Mouse (Mus musculus) heart, postnatal 10 days (tissue): ENCODE measurements around the gene Tuft1. TPM values are rescaled to one million over a fixed set of nuclear protein-coding genes. Genes with fewer than 3 reads are reported as not detected.
A peak's percentile ranks its signal among the peaks of the same experiment; 100 is the strongest.
"Not testable (repeated sequence)": the region's sequence is repeated elsewhere in the genome, so short reads cannot be mapped to it uniquely, and the experiment has no call there.

ENCODE experiments used
- DNase-seq, 2 experiments: peaks; one replicate each; pipeline ENCODE4 v3.0.0; 2021
- intact Hi-C: fragments of 180-260 bp; cut with DNase I; formaldehyde crosslinking; loops from one replicate; pipeline ENCODE4 v1.15.1; 2025
- total RNA-seq, 2 experiments: library from RNA; stranded (reverse); gene quantifications; 2 replicates each; pipeline ENCODE4 v1.2.3; 2021

Gene Tuft1
- total RNA-seq: 1 to 10 TPM; 3.2 to 3.3 TPM

DNA sequence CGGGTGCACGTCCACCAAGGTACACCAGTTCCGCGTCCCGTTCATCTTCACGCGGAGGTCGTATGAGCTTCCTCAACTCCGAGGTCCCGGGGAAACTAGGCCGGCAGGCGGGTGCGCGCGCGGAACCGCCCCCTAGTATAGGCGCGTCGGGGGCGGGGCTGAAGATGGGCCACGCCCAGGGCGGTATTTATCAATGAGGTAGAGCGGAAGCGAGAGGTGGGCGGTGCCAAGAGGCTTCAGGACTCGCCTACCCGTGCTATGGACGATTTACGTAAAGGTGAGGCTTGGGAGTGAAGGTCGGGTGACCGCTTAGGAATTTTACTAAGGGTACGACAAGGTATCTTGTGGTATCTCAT is at the start of gene Tuft1:
TSS of gene Tuft1 (minus strand) at position 133 of the 356 bp plus-strand sequence.
- peak; percentile 58 to 71 for DNase-seq
- intact Hi-C loops: loop anchor here (10.0 kb wide), 1 partner anchor 96 kb away; no protein-coding TSS in a partner anchor

DNA sequence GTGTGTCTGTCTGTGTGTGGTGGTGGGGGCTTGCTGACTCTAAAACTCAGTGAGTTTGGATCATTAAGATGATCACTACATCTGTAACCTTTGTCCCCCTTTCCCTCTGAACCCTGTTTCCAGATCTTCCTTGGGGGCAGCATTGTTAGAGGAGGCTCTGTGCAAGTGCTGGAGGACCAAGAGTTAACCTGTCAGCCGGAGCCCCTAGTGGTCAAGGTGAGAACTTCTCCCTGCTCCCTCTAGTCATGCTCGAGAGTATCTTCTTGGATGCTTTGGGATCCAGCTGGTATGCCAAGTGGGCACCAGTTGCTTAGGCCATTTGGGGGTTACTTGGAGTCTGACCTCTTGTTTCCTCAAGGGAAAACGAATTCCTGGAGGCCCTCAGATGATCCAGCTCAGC is 44.7 kb upstream of the Tuft1 start:
- intact Hi-C loops: not testable (repeated sequence)
- peak in 1 of 2 experiments; percentile 27 for DNase-seq

DNA sequence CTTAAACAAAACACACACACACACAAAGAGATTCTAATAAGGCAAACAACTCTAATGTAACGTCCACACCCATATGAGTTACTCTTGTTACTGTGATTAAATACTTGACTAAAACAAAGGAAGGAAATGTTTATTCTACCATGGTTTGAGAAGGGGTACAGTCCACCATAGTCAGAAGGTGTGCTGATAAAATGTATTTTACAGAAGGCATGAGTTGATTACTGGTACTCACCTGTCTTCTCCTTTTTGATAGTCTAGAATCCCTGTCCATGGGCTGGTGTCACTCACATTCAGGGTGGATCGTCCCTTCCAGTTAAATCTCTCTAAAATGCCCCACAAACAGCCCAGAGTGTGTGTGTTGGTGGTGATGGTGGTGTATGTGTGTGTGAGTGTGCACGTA is 44.2 kb upstream of the Tuft1 start:
- intact Hi-C loops: no loop called here
- no peak for DNase-seq

DNA sequence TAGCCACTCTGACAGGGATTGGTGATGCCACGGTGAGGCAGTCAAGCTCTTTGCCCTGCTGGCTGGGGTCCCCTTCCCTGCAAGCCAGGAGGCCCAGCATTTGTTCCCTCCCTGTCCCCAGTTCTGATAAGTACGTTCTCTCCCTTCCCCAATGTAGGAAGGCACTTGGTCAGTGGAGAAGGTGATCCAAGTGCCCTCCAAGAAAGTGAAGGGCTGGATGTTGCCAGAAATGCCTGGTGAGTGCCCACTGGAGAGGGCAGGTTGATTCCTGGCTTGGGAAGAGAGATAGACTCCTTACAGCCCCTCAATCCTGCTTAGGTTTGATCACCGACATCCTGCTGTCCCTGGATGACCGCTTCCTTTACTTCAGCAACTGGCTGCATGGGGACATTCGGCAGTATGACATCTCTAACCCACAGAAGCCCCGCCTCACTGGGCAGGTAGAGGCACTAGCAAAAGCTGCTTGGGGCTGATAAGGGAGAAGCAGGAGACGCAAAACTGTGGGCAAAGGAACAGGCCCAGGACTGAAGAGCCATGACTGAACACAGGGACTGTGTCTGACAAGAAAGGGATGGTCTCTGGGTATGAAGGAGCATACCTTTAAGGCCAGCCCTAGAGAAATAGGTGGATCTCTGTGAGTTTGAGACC is 43.6 kb upstream of the Tuft1 start:
- intact Hi-C loops, DNase-seq: not testable (repeated sequence)

DNA sequence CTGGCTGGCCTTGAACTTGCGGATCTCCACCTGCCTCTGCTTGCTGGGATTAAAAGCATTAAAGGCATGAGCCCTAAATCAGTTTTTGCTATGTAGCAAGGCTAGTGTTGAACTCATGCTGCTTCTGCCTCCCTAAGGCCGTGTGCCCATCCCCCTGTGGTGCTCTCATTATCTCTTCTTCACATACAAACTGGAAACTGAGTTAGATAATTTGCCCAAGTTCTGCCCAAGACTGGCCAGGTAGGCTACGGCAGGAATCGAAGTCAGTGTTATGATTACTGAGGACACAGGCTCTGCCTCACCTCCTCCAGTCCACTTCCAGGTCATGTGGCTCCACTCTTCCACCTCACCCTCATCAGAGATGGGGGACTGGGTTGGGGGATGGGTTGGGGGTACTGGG is 37.6 kb upstream of the Tuft1 start:
- intact Hi-C loops, DNase-seq: not testable (repeated sequence)

DNA sequence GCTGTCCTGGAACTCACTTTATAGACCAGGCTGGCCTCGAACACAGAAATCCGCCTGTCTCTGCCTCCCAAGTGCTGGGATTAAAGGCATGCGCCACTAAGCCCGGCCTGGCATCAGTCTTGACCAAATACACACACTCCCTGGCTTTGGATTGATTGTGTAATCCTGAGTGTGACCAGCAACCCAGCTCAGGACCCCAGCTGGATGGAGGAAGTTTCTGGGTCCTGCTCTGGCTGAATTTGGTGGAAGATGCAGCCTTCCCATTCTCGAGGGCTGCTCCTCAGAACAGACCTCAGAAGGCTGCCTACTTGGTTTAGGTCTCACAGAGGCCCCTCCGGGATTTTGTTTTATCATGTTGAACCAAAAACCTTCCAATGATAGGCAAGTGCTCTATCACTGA is 36.9 kb upstream of the Tuft1 start:
- DNase-seq, intact Hi-C loops: not testable (repeated sequence)

DNA sequence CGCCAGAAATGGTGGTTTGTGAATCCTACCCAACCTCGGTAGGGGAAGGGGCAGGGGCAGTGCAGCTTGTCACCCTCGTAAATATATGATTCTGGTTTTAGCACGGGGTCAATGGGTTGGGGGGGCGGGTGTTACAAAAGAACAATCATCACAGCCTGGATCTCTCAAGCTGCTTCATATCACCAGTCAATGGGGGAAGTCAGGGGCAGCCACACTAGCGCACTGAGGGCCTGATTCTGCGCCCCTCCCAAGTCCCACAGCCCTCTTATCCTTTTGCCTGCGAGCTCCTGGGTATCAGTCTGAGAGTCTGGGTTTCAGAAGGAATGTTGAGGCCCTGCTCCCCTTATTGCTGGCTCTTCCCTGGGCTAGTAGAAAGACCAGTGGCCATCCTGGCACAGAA is 35.2 kb upstream of the Tuft1 start:
- intact Hi-C loops, DNase-seq: not testable (repeated sequence)

DNA sequence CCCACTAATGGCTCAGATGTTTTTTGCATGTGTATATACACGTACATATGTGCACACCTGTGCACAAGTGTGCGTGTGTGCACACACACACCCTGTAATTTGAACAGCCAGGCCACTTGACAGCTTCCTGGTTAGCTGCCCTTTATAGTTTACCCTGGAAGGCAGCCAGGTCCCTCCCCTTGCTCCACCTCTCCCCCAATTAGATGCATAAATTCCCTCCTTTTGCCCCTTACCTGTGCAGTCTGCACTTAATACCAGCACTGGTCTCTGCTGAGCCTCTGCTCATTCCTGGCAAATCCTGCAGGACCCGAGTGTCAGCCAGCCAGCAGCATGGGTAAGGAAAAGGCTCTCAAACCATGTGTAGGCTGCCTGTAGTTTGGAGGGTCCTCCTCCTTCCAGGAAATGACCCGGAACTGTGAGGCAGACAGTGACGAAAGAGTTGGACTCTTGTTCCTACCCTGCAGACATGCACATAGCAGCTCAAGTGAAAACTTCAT is 34.7 kb upstream of the Tuft1 start, which contains the start of gene Selenbp2:
TSS of gene Selenbp2 (plus strand) at position 228 of the 497 bp plus-strand sequence.
- DNase-seq: no peak
- intact Hi-C loops: no loop called here

DNA sequence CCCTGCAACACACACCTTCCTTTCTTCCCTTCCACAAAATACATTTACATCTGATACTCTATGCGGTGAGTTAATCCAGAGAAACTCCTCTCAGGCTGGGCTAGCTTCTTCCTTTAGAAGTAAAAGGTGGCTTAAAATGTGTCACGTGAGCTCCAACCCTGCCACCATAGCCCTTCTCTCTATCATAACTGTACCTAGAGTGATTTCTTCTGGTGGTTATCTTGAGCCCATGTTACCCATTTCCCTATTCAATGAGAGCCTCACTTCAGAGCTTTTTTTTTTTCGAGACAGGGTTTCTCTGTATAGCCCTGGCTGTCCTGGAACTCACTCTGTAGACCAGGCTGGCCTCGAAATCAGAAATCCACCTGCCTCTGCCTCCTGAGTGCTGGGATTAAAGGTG is 33.0 kb upstream of the Tuft1 start:
- intact Hi-C loops, DNase-seq: not testable (repeated sequence)

DNA sequence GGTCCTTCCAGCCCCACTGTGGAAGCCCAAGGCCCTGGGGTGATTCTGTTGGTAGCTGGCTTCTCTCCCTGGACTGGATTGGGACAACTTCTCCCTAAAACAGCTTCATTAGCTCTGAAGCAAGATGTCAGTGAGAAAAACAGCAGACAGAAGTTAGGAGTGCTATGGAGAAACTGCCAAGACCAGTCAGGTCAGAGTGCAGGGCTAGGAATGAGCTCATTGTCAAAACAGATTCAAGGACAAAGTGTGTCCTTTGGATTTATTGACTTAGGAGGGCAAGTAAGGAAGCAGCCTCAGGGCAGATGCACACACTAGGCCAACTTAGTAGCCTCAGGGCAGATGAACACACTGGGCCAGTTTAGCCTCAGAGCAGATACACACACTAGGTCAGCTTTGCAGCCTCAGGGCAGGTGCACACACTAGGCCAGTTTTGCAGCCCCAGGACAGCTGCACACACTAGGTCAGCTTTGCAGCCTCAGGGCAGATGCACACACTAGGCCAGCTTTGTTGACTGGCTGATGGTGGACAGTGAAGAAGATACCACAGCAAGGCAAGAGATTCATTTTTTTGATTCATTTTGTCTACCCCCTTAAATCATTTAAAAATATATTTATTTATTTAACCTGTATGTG is 32.1 kb upstream of the Tuft1 start:
- intact Hi-C loops: no loop called here
- DNase-seq: no peak

DNA sequence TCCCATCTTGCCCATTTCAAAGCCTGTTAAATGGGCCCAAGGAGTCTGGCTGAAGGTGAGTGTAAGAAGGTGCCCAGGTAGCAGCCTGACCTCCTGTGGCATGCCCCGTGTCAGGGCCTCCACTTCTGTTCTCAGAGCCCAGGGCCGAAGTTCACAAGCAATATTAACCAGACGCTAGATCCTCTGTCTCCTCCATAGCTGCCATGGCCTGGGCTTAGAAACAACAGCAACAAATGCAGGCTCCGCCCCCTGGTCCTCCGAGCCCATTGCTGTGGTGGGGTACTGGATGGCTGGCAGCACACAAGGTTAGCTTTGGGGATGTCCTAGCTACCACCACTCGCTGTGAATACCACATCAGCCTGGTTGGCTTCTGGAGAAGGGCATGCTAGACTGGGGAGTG is 31.5 kb upstream of the Tuft1 start:
- DNase-seq, intact Hi-C loops: not testable (repeated sequence)

DNA sequence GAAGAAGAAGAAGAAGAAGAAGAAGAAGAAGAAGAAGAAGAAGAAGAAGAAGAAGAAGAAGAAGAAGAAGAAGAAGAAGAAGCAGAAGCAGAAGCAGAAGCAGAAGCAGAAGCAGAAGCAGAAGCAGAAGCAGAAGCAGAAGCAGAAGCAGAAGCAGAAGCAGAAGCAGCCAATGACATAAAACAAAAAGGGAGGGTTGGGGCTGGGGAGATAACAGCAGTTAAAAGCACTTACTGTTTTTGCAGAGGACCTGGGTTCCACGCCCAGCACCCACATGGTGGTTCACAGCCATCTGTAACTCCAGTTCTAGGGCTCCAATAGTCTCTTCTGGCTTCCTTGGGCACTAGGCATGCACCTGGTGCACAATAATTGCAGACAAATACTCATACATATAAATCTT is 30.5 kb upstream of the Tuft1 start:
- intact Hi-C loops: not testable (repeated sequence)

DNA sequence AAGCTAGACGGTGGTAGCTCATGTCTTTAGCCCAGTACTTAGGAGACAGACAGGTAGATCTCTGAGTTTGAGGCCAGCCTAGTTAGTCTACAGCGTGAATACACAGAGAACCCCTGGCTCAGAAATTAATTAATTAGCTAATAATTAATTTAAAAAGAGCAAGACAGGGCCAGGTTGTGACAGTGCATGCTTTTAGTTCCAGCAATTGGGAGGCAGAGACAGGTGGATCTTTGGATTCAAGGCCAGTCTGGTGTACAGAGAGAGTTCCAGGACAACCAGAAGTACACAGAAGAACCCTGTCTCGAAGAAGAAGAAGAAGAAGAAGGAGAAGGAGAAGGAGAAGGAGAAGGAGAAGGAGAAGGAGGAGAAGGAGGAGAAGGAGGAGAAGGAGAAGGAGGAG is 30.0 kb upstream of the Tuft1 start:
- intact Hi-C loops, DNase-seq: not testable (repeated sequence)

More for the DNA sequence above, 30.5 kb upstream of the Tuft1 start:
- not testable (repeated sequence) for DNase-seq

DNA sequence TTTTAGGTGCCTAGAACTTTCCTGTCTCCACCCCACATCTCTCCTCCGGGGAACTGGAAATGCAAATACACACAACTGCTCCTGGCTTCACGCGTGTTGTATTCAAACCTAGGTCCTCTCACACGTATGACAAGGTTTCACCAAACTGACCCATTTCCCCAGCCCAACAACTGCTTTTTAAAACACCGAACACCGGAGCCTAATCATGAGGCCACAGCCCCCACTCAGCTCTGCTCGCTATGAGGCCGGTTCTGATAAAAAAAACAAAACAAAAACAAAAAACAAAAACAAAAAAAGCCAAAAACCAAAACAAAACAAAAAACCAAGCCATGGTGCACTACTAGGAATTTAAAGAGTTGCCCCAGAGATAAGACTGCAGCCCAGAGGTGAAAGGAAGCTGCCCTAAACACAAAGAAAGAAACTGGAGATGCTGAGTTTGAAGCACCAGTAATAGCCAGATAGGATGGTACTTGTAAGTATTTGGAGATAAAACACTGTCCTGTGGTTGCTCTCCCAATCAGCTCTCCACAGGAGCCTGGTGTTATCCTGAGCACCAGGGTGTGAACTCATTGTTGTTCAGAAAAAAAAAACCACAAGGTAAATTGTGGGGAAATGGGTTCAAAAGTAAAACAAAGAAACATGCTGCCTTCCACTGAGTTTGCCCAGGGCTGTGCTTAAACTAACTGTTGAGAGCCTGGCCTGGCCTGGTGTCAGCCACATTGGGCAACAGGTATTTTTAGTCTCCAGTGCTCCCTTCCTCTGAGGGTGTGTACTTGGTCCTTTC is 27.5 kb upstream of the Tuft1 start:
- intact Hi-C loops, DNase-seq: not testable (repeated sequence)

DNA sequence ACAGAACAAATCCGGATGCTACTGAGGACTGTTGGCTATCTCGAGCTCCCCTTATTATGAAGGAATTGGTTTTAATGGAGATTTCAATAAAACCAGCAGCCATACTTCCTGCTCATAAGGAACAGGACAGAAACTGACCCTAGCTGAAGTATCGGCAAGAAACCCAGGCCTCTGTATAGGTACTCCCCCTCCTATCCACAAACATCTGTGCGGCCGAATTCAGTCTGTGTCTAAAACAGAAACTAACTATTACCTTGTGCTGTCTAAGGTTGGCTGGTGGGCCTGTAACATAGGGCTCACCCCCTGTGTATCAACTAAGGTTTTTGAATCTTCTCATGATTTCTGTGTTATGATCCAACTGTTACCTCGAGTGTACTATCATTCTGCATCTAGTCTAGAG is 25.0 kb upstream of the Tuft1 start:
- intact Hi-C loops: no loop called here

DNA sequence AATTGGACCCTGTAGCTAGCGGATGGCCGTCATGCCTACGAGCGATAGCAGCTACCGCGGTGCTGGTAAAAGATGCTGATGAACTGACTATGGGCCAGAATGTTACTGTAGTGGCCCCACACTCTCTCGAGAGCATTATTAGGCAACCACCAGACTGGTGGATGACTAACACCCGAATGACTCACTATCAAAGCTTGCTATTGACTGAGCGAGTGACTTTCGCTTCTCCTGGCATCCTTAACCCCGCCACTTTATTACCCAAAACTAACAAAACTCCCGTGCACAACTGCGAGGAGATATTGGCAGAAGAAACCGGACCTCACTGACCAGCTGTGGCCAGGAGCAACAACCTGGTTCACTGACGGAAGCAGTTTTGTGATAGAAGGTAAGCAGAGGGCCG is 22.1 kb upstream of the Tuft1 start:
- intact Hi-C loops: no loop called here
- DNase-seq: no peak

More for the DNA sequence above, 25.0 kb upstream of the Tuft1 start:
- DNase-seq: no peak

DNA sequence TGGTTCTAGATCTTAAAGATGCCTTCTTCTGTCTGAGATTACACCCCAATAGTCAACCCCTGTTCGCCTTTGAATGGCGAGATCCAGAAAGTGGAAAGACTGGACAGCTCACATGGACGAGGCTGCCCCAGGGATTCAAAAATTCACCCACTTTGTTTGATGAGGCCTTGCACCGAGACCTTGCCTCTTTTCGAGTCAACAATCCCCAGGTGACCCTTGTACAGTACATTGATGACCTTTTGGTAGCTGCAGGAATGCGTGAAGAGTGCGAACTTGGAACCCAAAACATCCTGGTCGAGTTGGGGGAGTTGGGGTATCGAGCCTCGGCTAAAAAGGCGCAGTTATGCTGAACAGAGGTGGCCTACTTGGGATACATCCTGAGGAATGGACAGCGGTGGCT is 21.4 kb upstream of the Tuft1 start:
- intact Hi-C loops, DNase-seq: not testable (repeated sequence)

DNA sequence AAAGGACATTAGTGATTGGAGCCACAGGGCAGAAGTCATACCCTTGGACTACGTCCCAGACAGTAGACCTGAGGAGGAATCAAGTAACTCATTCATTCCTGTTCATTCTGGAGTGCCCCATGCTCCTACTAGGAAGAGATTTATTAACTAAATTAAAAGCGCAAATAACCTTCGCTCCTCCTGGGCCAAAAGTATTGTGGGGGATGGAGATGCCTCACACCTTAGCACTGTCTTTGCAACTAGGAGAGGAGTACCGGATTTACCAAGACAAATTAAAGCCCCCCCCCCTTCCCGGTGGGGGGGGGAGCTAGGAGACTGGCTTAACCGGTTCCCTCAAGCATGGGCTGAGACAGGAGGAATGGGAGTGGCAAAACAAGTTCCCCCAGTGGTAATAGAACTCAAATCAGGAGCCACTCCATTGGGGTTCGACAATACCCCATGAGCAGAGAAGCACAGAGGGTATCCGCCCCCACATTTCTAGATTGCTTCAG is 20.7 kb upstream of the Tuft1 start:
- intact Hi-C loops: no loop called here
- DNase-seq: no peak

DNA sequence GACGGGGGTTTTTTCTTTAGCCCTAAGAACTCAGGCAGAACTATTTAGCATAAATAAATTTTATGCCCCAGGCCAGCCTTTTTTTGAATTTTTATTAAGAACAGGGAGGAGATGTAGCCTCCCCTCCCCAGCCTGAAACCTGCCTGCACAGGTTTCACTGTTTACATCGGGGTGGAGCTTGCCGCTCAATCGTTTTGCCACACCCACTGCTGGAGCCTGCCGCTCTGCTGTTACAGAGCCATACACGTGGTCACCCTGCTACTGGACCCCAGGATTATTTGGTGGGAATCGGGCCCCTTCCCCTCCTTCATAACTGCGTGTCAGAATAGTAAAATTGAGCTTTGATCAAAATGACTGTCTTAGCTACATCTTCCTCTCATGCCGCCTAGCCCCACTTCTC is 16.4 kb upstream of the Tuft1 start:
- intact Hi-C loops, DNase-seq: not testable (repeated sequence)

DNA sequence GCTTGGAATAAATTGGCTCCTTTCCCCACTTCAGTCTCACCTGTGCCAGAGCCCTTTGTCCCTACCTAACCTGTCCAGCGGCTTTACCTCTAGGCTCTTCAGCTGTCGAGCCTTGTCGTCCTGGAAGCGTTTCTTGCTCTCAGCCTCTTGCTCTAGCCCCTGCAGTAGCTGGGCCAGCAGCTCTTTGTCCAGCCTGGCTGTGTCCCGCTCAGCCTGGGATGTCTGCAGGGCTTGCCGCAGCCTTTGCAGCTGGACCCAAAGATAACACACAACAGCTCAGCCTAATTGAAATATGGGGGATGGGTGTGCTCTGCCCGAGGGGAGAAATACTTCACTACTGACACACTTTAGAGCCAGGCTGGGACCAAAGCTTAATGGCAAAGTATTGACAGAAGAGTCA is 7.2 kb upstream of the Tuft1 start:
- peak in 1 of 2 experiments; percentile 12 for DNase-seq
- intact Hi-C loops: not testable (repeated sequence)
